Mouse (Mus musculus): ENCODE measurements around the gene Slc2a12. TPM values are rescaled to one million over a fixed set of nuclear protein-coding genes. Genes with fewer than 3 reads are reported as not detected.

Gene Slc2a12
- polyA plus RNA-seq (2012): not detected in 2 replicates

DNA sequence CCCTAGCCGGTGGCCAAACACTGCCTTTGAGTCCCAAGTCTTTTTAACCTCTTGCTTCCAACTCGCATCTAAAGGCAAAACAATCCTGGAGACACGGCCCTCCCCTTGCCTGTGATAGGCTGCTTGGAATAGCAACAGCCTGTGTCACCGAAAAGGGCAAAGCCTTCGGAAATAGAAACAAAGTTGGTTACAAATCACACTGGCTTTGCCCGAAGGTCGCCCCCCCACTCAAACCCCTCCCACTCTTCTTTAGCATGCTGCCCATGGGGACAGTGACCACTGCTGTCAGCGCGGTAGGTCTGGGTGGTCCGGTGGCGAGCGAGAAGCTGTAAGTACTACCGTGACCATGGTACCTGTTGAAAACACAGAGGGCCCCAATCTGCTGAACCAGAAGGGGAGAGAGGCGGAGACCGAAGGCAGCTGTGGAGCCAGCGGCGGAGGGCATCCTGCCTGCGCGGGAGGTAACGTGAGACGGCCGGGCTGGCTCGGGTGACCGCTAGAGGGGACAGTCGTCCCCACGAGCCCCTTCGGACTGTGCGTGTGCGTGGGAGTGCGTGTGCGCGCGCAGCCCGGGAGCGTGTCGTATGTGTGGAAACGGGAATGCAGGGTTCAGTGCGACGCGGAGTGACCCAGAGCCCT is at the start of gene Slc2a12:
Gene Slc2a12 (plus strand): TSS at position 159 of the 639 bp plus-strand sequence.
- TF ChIP-seq GATA1 (IDR thresholded peaks at IDR 0.05; ENCODE audit: low read length): no peak

DNA sequence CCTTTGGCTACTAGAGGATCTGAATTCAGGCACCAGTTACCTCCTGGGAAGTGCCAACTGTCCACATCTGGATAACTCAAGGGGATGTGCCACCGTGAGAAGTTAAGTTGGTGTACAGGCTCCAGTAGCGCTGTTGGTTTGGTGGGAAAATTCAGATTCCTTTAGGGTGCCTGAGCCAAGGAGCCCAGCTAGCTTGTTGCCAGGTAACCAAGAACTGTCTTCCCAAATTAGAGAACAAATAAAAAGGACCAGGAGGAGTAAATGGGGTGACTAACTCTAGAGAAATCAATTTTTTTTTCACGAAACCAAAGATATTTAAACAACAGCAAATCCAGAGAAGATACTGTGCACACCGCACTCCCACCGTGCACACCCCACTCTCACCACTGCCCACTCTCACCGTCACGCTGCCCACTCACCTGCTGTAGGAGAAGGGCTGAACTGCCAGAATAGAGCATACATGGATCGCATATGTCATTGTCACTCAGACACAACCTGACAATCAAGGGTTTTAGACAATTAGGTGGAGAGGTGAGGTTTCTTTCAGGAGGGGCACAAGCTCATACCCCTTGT is 45.8 kb upstream of the Slc2a12 start:
- no peak for TF ChIP-seq GATA1 (IDR thresholded peaks at IDR 0.05; ENCODE audit: low read length)

DNA sequence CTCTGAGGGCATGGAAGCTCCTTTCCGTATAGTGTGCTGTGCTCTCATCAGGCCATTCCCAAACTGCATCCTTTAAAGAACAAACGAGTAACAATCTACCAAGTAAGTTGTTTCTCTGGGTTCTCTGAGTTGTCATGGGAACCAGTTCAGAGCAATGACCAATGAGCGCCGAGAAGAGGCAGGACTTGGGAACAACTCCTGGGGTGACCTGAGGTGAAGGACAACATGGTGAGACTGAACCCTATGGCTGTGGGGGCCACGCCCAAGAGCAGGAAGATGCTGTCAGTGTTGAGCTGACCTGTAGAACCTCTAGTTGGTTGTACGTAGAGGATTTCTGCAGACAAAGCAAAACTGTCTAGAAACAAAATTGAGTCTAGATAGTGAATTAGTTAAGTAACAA is 43.8 kb upstream of the Slc2a12 start:
- no peak for TF ChIP-seq GATA1 (IDR thresholded peaks at IDR 0.05; ENCODE audit: low read length)

DNA sequence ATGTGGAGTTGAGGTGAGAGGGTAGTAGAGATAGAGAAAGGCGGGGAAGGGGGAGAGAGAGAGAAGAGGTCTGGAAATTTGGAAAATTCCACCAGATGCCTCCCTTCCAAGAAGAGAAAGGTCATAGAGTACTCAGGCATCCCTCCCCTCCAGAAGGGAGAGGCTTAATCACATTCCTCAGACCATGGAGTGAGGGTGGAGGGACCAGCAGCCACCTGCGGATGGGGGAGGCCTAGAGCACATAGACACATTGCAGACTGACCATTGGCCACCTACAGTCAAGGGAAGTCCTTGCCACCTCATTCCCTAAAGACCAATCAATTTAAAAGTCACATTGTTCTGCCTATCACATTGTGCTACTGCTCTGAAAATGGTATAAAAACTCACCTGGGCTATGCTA is 40.0 kb upstream of the Slc2a12 start:
- no peak for TF ChIP-seq GATA1 (IDR thresholded peaks at IDR 0.05; ENCODE audit: low read length)

DNA sequence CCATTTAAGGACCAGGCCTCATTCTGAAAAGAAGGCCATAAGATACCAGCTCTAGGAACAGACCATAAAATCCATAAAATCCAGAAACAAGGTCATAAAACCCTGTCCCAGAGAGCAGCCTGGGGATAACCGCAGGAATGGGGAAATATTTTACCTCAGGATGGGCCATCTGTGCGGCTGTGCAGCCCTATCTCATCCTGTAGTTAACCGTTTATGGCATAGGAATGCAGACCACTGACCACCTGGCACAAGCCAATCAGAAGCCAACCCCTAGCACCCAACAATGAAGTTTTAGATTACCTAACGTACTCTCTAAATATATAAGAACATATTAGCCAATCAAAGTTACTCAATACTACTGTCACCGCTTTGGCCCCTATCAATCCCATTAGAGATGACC is 36.5 kb upstream of the Slc2a12 start:
- no peak for TF ChIP-seq GATA1 (IDR thresholded peaks at IDR 0.05; ENCODE audit: low read length)

DNA sequence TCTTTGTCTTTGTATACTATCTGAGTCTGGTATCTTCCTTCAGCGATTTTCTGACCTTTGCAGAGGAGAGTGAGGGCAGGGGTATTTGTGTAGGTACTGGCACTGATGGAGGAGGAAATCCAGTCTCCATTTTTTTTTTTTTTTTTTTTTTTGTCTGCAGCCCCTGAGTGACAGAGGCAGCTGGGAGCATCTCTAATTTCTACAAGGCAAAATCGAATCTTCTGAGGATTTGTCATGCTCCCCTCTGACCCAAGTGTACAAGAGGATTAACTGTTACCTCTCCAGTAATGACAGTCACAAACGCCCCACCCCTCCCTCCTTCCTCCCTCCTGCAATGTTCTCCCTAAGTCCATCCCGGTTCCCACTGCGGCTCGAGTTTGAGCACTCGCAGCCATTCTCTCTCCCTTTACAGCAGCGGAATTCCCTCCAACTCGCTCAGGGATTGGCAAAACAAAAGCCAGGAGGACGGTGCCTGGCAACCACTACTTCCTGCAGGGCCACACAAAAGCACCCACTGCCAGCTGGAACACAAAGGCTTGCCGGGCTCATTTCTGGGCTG is 35.9 kb upstream of the Slc2a12 start:
- TF ChIP-seq GATA1 (IDR thresholded peaks at IDR 0.05; ENCODE audit: low read length): no peak

DNA sequence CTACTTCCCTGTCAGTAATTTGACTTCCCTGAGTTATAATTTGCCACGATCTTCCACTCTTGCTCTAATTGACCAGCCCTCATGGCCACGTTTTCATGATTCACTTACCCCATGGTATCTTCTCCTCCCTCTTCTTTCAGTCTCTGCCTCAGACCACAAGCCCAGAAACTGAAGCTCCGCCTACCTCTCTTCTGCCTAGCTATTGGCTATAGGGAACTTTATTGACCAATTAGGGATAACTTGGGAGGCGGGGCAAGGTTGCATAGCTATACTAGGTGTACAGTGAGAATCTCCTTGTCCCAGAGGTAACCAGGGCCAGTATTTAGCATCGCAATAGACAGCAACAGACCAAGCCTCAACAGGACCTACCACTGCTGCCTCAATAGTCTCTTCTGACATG is 31.5 kb upstream of the Slc2a12 start:
- no peak for TF ChIP-seq GATA1 (IDR thresholded peaks at IDR 0.05; ENCODE audit: low read length)

DNA sequence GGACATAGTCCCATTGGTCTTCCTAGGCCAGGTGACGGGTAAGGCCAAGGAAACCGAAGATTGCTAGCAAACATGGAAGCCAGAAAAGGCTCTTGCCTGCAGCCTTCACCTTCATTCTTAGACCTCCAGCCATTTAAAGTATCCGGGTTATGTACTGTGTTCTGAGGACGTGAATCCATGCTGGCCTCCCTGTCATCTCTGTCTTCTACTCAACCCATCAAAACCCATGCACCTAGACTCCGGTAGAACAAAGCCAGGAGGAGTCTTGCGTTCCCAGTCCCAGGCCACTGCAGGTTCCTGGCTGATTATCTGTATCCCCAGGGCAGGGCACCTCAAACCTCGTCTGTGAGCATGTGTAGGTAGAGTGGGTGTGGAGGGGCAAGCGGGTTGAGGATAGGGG is 30.3 kb upstream of the Slc2a12 start:
- TF ChIP-seq GATA1 (IDR thresholded peaks at IDR 0.05; ENCODE audit: low read length): no peak

DNA sequence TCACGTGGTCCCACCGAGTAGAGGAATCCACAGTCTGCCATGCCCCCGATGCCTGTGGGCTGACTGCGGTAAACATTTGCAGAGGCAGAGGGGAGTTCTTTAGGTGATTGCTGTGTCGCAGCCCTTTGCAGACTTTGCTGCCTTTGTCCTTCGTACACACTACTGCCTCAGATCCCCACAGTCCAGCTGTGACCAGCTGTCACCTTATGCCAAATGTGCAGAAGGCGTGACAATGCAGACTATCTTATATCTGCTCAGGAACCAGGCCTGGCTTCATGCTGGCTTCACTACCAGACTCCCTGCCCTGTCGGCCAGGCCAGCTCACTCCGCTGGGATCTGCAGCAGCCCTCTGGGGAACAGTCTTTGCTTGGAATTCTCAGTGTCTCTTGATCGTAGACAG is 29.5 kb upstream of the Slc2a12 start:
- no peak for TF ChIP-seq GATA1 (IDR thresholded peaks at IDR 0.05; ENCODE audit: low read length)

DNA sequence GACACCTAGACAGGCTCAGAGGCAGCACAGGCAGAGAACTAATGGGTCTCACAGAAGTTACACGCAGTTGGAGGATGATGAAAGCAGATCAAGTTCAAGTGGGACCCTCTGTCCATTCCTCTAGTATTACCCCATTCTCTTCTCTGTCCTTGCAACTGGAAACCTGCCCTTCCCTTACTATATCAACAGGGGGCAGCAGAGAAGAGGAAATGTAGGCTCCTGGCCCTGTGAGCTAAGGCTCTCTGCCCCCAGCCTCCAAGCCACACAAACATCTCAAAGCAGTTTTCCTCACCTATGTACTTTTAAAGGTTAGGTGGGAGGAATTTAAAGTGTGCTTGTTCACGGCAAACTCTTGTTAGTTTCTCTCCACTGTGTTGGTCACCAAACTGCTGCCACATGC is 26.0 kb upstream of the Slc2a12 start:
- TF ChIP-seq GATA1 (IDR thresholded peaks at IDR 0.05; ENCODE audit: low read length): no peak

DNA sequence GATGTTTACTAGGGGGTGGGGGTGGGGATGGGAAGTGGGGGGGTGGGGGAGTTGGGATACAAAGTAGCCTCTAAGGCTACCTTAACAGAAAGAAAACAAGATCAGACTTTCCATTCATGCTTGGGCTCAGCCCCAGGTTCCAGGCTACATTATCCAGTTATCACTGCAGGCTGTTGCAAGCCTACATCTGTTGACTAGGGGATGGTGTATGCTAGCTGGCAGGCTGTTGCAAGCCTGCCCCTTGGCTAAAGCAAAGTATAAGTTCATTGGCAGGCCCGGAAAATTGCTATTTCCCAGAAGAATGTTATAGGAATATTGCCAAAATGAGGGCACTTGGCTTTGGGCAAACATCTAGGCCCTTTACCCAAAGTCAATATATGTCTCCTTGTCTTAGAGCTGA is 16.0 kb upstream of the Slc2a12 start:
- TF ChIP-seq GATA1 (IDR thresholded peaks at IDR 0.05; ENCODE audit: low read length): no peak

DNA sequence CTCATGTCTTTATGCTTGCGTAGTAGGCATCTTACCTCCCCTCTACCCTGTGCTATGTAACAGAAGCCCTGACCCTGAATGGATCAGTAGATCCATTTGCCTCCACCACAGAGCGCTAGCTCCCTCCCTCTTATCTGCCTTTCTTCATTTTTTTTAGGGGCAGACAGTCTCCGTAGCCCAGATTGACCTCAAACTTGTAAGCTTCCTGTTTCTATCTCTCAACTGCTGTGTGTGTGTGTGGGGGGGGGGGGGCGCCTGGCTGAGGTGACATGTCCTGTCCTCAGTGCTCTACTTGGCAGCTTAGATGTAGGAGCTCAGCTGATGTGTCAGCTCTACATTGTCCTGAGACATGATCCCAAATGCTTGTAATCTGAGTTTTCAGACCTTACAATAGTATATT is 13.7 kb upstream of the Slc2a12 start:
- no peak for TF ChIP-seq GATA1 (IDR thresholded peaks at IDR 0.05; ENCODE audit: low read length)

DNA sequence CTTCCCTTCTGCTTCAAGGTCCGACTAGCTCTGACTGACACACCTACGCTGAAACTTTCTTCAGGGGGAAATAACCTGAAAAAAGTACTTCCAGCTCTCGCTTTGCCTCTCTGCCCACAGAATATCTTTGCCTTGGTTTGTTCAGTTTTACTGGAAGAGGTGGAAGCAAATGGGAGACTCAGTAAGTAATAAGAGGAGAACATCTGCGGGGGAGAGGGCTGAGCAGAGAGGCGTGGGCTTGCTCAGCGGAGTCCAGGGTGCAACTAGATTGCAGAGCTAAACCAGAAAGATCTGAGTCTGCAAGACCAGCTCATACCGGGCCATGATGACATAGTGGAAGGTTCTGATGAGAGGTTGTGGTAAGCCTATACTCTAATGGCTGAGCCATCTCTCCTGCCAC is 13.3 kb upstream of the Slc2a12 start:
- TF ChIP-seq GATA1 (IDR thresholded peaks at IDR 0.05; ENCODE audit: low read length): no peak

DNA sequence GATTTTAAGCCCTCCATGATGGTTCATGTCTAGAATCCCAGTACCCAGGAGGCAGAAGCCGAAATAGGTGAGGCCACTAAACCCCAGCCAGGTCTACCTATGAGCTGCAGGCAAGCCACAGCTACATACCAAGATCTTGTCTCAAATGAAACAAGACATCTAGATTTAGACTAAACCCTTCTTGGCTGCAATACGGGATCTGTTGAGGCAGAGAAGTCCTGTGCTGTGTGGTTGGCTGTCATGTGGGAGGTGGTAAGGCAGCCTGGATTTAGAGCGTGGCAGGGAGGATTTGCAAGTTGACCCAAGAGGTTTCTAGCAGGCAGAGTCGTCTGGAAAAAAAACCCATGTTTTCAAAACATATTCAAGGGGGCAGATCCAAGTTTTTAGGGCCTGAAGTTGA is 12.9 kb upstream of the Slc2a12 start:
- TF ChIP-seq GATA1 (IDR thresholded peaks at IDR 0.05; ENCODE audit: low read length): no peak

DNA sequence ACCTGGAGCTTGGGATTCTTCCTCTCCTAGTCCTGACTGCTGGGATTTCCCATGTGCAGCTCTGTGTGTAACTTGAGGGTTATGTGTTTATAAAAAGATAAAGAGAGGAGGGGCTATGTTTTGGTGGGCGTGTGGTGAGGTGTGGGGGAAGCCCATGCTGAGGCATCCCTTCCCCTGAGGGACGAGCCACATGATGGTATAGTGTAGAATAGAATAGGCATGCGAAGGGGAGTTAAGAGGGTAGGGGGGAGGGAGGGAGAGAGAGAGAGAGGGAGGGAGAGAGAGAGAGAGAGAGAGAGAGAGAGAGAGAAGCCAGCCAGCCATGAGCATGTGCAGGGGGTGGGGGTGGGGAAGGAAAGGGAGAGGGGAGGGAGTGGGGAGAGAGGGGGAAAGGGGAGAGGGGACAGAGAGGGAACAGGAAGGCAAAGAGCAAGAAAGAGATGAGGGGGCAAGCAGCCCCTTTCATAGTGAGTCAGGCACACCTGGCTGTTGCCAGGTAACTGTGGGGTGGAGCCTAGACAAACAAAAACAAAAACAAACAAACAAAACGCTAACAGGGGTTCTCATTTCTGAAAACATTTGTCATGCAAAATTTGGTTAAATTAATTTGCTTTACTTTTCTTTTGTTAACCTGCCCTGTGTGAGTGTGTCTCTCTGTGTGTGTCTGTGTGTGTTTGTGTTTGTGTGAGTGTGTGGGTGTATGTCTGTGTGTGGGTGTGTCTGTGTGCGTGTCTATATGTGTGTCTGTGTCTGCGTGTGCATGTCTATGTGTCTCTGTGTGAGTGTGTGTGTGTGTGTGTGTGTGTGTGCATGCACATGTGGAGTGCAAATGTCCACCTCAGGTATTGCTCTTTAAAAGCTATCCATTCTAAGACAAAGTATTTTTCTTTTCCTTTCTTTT is 11.2 kb upstream of the Slc2a12 start:
- no peak for TF ChIP-seq GATA1 (IDR thresholded peaks at IDR 0.05; ENCODE audit: low read length)

DNA sequence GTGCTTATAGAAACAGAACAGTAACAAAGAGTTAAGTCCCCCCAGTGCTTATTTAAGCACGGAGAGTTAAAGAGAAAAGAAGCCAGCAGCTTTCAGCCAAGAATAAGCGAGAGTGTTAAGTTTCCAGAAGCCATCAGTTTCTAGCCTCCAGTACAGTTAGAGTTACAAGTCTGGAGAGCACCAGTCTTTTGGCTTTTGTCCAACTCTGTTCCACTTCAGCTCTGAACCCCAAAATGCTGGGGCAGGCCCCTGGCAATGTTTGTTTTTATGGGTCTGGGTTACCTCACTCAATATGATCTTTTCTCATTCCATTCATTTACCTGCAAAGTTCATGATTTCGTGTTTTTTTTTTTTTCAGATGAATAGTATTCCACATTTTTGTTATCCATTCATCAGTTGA is 7.6 kb upstream of the Slc2a12 start:
- TF ChIP-seq GATA1 (IDR thresholded peaks at IDR 0.05; ENCODE audit: low read length): no peak

Measured in G1E-ER4 (cell line).